ENCODE assay signal across 19 mouse cellular contexts in the genomic region with DNA sequence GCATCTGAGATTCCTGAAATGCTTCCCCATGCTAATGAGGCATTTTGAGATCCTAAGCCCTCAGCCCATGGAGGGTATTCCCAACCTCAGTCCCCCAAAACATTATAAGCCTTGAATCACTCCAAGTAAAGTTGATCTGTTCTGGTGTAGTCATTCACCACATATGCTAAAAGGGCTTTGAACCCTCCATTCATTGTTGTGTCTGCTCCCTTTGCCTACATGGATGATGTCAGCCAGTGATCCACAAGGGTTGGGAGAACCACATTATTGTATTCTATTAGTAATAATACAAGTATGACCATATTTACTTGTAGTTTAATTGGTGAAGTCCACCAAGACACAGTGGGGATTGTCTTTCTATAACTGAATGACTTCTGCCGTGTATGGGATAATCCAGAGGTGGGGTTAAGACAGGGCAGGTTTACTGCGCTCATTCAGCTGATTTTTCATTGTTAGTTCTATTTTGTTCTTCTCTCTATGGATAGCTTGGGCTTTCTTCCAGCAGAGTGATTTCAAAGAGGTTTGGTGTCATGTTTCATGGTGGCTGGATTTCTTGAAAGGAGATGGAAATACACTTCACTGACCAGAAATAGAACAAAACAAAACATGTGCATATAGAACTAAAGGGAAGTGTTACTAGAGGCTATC.
DNase-seq lines count a peak whose midpoint lies in the region; ATAC-seq and TF ChIP-seq lines count a peak whose summit lies in the region.
"Had no signal": no experiment of that assay in that cellular context is flagged by ENCODE, and none has a peak within 500 bp of the region (broad histone marks: within the 10 kb centered on the region; RNA-seq: fewer than 3 reads in every experiment).

No protein-coding gene starts in this region.

- no peaks in the 10 kb centered on the region for H3K9me3 ChIP-seq in forebrain, embryonic 10.5 days
- no peaks in the 10 kb centered on the region for H3K9me3 ChIP-seq in forebrain, postnatal 0 days (ENCODE audit: low read length)
- H3K9me3 ChIP-seq in hindbrain, embryonic 11.5 days (ENCODE audit: control insufficient read depth, low read length) = no peaks in the 10 kb centered on the region
- no peaks in the 10 kb centered on the region for H3K9me3 ChIP-seq in hindbrain, embryonic 14.5 days (ENCODE audit: control insufficient read depth, low read length)
- H3K9me3 ChIP-seq in embryonic facial prominence, embryonic 12.5 days = no peaks in the 10 kb centered on the region
- H3K9me3 ChIP-seq: hindbrain, embryonic 10.5 days; limb, embryonic 15.5 days; megakaryocyte, embryonic 14.5 days had no signal

- 15% methylated on average over 2 of the region's 2 CpGs for WGBS in forebrain, embryonic 10.5 days
- WGBS in forebrain, postnatal 0 days = 16% methylated on average over 2 of the region's 2 CpGs
- WGBS in hindbrain, embryonic 11.5 days = 28% methylated on average over 2 of the region's 2 CpGs
- 18% methylated on average over 2 of the region's 2 CpGs for WGBS in hindbrain, embryonic 14.5 days
- WGBS in embryonic facial prominence, embryonic 12.5 days = 61% methylated on average over 2 of the region's 2 CpGs

- peak overlapping the region; percentile 25; the same call in 1 of the 2 replicates for H3K27ac ChIP-seq in forebrain, embryonic 10.5 days
- H3K27ac ChIP-seq in forebrain, postnatal 0 days (ENCODE audit: low read depth, low read length) = no peak overlapping the region
- no peak overlapping the region for H3K27ac ChIP-seq in hindbrain, embryonic 11.5 days (ENCODE audit: low read depth, low read length)
- H3K27ac ChIP-seq in hindbrain, embryonic 14.5 days = no peak overlapping the region
- no peak overlapping the region for H3K27ac ChIP-seq in embryonic facial prominence, embryonic 12.5 days
- H3K27ac ChIP-seq: hindbrain, embryonic 10.5 days; layer of hippocampus, adult 2 months; limb, embryonic 15.5 days had no signal

- no peaks in the 10 kb centered on the region for H3K36me3 ChIP-seq in forebrain, embryonic 10.5 days (replicated peaks)
- H3K36me3 ChIP-seq in forebrain, postnatal 0 days (ENCODE audit: insufficient read depth) = no peaks in the 10 kb centered on the region
- H3K36me3 ChIP-seq in hindbrain, embryonic 11.5 days (ENCODE audit: control insufficient read depth, insufficient read depth, low read length) = no peaks in the 10 kb centered on the region
- H3K36me3 ChIP-seq in hindbrain, embryonic 14.5 days (replicated peaks; ENCODE audit: control insufficient read depth, insufficient read depth) = no peaks in the 10 kb centered on the region
- H3K36me3 ChIP-seq in embryonic facial prominence, embryonic 12.5 days = no peaks in the 10 kb centered on the region
- H3K36me3 ChIP-seq: hindbrain, embryonic 10.5 days; limb, embryonic 15.5 days had no signal

- ATAC-seq in forebrain, postnatal 0 days = no peak
- peak; percentile 68 for ATAC-seq in hindbrain, embryonic 11.5 days (ENCODE audit: low FRiP score)
- ATAC-seq in hindbrain, embryonic 14.5 days (ENCODE audit: low FRiP score) = no peak
- ATAC-seq in embryonic facial prominence, embryonic 12.5 days (ENCODE audit: insufficient number of reproducible peaks, insufficient read depth, low FRiP score, low TSS enrichment) = 0 out of 2 replicates have a peak, but pooled peaks have one; percentile 35

- H3K4me3 ChIP-seq in forebrain, embryonic 10.5 days = no peak overlapping the region
- no peak overlapping the region for H3K4me3 ChIP-seq in forebrain, postnatal 0 days (ENCODE audit: low read depth, low read length)
- no peak overlapping the region for H3K4me3 ChIP-seq in hindbrain, embryonic 11.5 days (ENCODE audit: low read depth, low read length)
- no peak overlapping the region for H3K4me3 ChIP-seq in hindbrain, embryonic 14.5 days (replicated peaks; ENCODE audit: low read length)
- H3K4me3 ChIP-seq in embryonic facial prominence, embryonic 12.5 days = no peak overlapping the region
- H3K4me3 ChIP-seq: hindbrain, embryonic 10.5 days; layer of hippocampus, adult 2 months; limb, embryonic 15.5 days; megakaryocyte, embryonic 14.5 days had no signal

- H3K27me3 ChIP-seq in forebrain, embryonic 10.5 days (ENCODE audit: poor library complexity, severe bottlenecking) = no peaks in the 10 kb centered on the region
- no peaks in the 10 kb centered on the region for H3K27me3 ChIP-seq in forebrain, postnatal 0 days (ENCODE audit: insufficient read depth, low read length)
- H3K27me3 ChIP-seq in hindbrain, embryonic 11.5 days (ENCODE audit: control insufficient read depth, insufficient read depth, low read length) = no peaks in the 10 kb centered on the region
- no peaks in the 10 kb centered on the region for H3K27me3 ChIP-seq in hindbrain, embryonic 14.5 days (ENCODE audit: control insufficient read depth, insufficient read depth, low read length)
- H3K27me3 ChIP-seq in embryonic facial prominence, embryonic 12.5 days = no peaks in the 10 kb centered on the region
- H3K27me3 ChIP-seq: limb, embryonic 15.5 days; megakaryocyte, embryonic 14.5 days had no signal

- H3K4me2 ChIP-seq in forebrain, postnatal 0 days (ENCODE audit: low read depth) = no peak overlapping the region
- H3K4me2 ChIP-seq in hindbrain, embryonic 11.5 days (replicated peaks; ENCODE audit: low read depth, low read length) = no peak overlapping the region
- H3K4me2 ChIP-seq in hindbrain, embryonic 14.5 days (replicated peaks) = no peak overlapping the region
- no peak overlapping the region for H3K4me2 ChIP-seq in embryonic facial prominence, embryonic 12.5 days (replicated peaks)
- H3K4me2 ChIP-seq: limb, embryonic 15.5 days had no signal

- no peak overlapping the region for H3K9ac ChIP-seq in forebrain, postnatal 0 days
- H3K9ac ChIP-seq in hindbrain, embryonic 11.5 days (ENCODE audit: low read depth, low read length) = no peak overlapping the region
- no peak overlapping the region for H3K9ac ChIP-seq in hindbrain, embryonic 14.5 days
- no peak overlapping the region for H3K9ac ChIP-seq in embryonic facial prominence, embryonic 12.5 days
- H3K9ac ChIP-seq: limb, embryonic 15.5 days had no signal

- H3K4me1 ChIP-seq in forebrain, embryonic 10.5 days = peaks cover 34% of the 10 kb centered on the region
- no peaks in the 10 kb centered on the region for H3K4me1 ChIP-seq in forebrain, postnatal 0 days (ENCODE audit: insufficient read depth)
- H3K4me1 ChIP-seq in hindbrain, embryonic 11.5 days (replicated peaks; ENCODE audit: control insufficient read depth, insufficient read depth, low read length) = no peaks in the 10 kb centered on the region; the same call in 1 of the 2 replicates
- H3K4me1 ChIP-seq in hindbrain, embryonic 14.5 days (replicated peaks; ENCODE audit: control insufficient read depth, insufficient read depth, low read length) = no peaks in the 10 kb centered on the region
- H3K4me1 ChIP-seq in embryonic facial prominence, embryonic 12.5 days = peaks cover 3% of the 10 kb centered on the region; the same call in 1 of the 2 replicates
- H3K4me1 ChIP-seq: limb, embryonic 15.5 days; megakaryocyte, embryonic 14.5 days had no signal

- no peak for DNase-seq in forebrain, embryonic 10.5 days (ENCODE audit: extremely low spot score, low spot score)
- DNase-seq in forebrain, postnatal 0 days = no peak
- DNase-seq in hindbrain, embryonic 11.5 days (ENCODE audit: low spot score) = peak; percentile 20
- DNase-seq in hindbrain, embryonic 14.5 days (ENCODE audit: low spot score) = no peak
- peak; percentile 19 for DNase-seq in MN1 (ENCODE audit: low spot score)
- DNase-seq in adrenal gland, adult 8-10 months = no peak
- DNase-seq in cerebellum, adult 9-11 months = no peak
- DNase-seq: adrenal gland, postnatal 10 days; cerebellum, postnatal 14 days; gastrocnemius, postnatal 10 days; kidney, adult 18-20 months; lung, adult 2 months; right cerebral cortex, postnatal 25 days; thymus, adult 18-20 months had no signal

- TF ChIP-seq CTCF in forebrain, postnatal 0 days (IDR thresholded peaks at IDR 0.05; ENCODE audit: low read depth) = no peak

Comparison
In these comparisons a context has a peak if more than half of its experiments do, and no peak if none do; other contexts are left out.
1. DNase-seq: peak in hindbrain, embryonic 11.5 days (single experiment) and MN1 (single experiment); none in forebrain, embryonic 10.5 days (single experiment), forebrain, postnatal 0 days (single experiment), hindbrain, embryonic 14.5 days (single experiment), adrenal gland, adult 8-10 months (single experiment) and cerebellum, adult 9-11 months (single experiment).
2. ATAC-seq: peak in hindbrain, embryonic 11.5 days (single experiment) and embryonic facial prominence, embryonic 12.5 days (single experiment); none in forebrain, postnatal 0 days (single experiment) and hindbrain, embryonic 14.5 days (single experiment).